Mouse (Mus musculus): ENCODE measurements around the gene U2af1l4. TPM values are rescaled to one million over a fixed set of nuclear protein-coding genes. Genes with fewer than 3 reads are reported as not detected.

The U2af1l4 gene
- polyA plus RNA-seq (2021; fragmentation: Nextera tagmentation): 122 and 127 TPM in 2 replicates
- long read RNA-seq, experiment 1, transcript U2af1l4-214 (7 exons, 874 nt): minor isoform, 8 of 71 reads
- long read RNA-seq, experiment 1, transcript U2af1l4-221 (8 exons, 860 nt): minor isoform, 10 of 71 reads
- long read RNA-seq, experiment 1, transcript U2af1l4-201 (8 exons, 884 nt): major isoform, 36 of 71 reads
- long read RNA-seq, experiment 1, partial matches to known transcripts: 6 of 71 reads
- long read RNA-seq, experiment 1, other reads (novel, unspliced or antisense): 11 of 71 reads
- long read RNA-seq, experiment 2, transcript U2af1l4-201 (8 exons, 884 nt): major isoform, 18 of 29 reads
- long read RNA-seq, experiment 2, partial matches to known transcripts: 4 of 29 reads
- long read RNA-seq, experiment 2, other reads (novel, unspliced or antisense): 1 of 29 reads

DNA sequence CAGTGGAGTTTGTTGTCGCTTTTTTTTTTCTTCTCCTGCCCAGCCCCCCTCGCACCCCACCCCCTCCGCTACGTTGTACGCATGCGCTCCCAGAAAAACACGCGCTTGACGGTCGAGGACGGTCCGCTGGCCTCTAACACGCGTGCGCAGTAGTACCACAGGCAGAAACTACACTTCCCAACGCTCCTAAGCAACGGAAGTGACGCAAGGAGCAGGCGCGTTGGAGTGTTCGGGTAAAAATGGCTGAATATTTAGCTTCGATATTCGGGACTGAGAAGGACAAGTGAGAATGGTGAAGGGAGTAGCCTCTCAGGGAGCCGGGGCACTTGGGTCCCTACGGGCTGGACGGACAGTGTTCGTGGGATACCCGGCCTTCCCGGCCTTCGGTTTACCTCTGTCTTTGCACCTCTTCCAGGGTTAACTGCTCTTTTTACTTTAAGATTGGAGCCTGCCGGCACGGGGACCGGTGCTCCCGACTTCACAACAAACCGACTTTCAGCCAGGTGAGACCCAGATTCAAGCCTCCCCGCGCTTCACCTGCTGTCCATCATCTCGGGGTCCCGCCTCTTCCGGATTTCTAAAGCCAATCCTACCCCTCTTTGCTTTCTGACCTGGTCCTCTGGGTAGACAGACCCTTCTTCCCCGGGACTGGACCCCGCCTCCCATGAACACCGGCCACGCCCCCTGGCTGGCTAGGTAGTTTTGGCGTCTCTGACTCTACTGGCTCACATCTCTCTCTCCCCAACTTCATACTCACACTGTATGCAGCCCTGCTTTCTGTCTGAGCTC lies at the start of gene U2af1l4, which contains the start of the genes Gm49396 and Psenen:
U2af1l4 (plus strand) TSS at position 185 of the 789 bp plus-strand sequence.
Gm49396 (plus strand) TSS at position 228 of the 789 bp plus-strand sequence.
Psenen (minus strand) TSS at position 511 of the 789 bp plus-strand sequence.

GRCm38 (mm10) chr7:30534633-30535577 lies 28.2 kb upstream of the U2af1l4 start, which contains the start of gene Arhgap33:
Gene Arhgap33 (minus strand): TSS chr7:30535060.

GRCm38 (mm10) chr7:30552102-30553020 lies 10.7 kb upstream of the U2af1l4 start, which contains the start of the genes Hspb6 and Proser3:
Gene Hspb6 (plus strand): TSS chr7:30552178.
Gene Proser3 (minus strand): TSS chr7:30552299.

DNA sequence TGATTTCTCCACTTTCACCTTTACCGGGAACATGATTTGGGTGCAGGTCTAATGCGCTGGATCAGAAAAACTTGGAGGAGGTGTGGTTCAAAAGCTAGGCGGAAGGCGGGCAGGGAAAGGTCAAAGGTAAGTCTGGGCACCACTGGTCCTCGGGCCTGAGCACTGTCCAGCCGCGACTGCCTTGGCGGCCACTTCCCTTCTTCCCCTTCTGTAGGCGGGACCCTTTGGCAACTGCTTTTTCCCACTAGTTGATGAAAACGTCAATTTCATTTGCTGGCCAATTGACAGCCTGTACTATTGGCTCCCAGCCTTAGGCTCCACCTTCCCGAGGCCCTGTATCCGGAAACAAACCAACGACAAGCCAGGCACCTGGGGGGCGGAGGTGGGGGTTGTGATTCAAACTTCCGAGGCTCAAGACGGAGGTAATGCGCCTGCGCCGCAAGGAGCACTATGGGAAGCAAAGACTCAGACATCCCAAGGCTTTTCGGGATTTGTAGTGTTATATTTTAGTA lies 3.6 kb upstream of the U2af1l4 start, which contains the start of gene Lin37:
Lin37 (minus strand) TSS at position 396 of the 512 bp plus-strand sequence.

GRCm38 (mm10) chr7:30564970-30565571 lies 2.0 kb downstream of the U2af1l4 start, which contains the start of gene Igflr1:
Gene Igflr1 (plus strand): TSS chr7:30565427.

GRCm38 (mm10) chr7:30588676-30589434 lies 25.8 kb downstream of the U2af1l4 start, which contains the start of gene Kmt2b:
Gene Kmt2b (minus strand): TSS chr7:30588726.

GRCm38 (mm10) chr7:30598786-30599185 lies 35.7 kb downstream of the U2af1l4 start, which contains the start of gene Zbtb32:
Gene Zbtb32 (minus strand): TSS chr7:30598909.

DNA sequence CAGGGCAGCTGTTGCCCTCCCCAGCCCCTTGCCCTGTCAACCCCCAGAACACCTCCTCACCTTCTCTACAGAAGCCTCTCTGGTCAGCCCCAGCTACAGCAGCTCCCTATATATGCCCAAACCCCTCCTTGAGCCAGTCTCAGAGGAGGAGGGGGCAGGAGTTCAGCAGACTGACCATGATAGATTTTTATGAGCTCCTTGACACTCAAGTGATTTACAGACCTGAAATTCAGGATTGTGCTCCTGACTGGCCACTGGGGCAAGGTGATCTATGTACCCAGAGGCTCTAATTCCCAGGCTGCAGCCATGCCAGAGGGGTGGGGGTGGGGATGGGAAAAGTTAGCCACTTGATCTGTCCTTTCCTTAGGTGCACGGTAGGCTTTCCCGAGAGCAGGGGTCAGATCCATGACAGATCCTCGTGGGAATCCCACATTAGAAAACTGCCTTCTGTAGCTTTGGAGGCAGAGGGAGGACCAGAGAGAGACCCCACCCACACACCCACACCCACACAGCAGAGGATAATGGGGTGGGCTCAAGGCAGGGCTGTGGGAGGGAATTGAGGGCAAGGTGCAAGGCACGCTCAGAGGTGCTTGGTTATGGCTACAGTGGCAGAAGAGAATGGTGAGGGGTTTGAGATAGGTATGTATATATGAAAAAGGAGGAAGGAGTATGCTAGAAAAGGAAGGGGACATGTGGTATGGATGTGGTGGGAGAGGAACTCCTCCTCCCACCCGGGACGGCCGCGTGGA lies 49.7 kb downstream of the U2af1l4 start, which contains the start of gene Upk1a:
Upk1a (minus strand) TSS at position 194 of the 749 bp plus-strand sequence.

Small RNAs within 50 kb of the gene (microRNA-seq; reads per million reads assigned to microRNA genes)
- gene Gm38670 (1.7 reads per million), gene Mir3569 (not detected)

Other genes starting within 250 kb of the U2af1l4 start
- gene Syne4, start 248.5 kb upstream of the U2af1l4 start, polyA plus RNA-seq (2021; fragmentation: Nextera tagmentation): 0.33 and 0.63 TPM in 2 replicates
- 3.0 and 4.7 TPM in 2 replicates for gene E130208F15Rik, start 241.6 kb upstream of the U2af1l4 start, polyA plus RNA-seq (2021; fragmentation: Nextera tagmentation)
- 22.3 and 23.3 TPM in 2 replicates for gene Sdhaf1, start 239.4 kb upstream of the U2af1l4 start, polyA plus RNA-seq (2021; fragmentation: Nextera tagmentation)
- 4.7 and 4.8 TPM in 2 replicates for gene Lrfn3, start 200.5 kb upstream of the U2af1l4 start, polyA plus RNA-seq (2021; fragmentation: Nextera tagmentation)
- 120 and 125 TPM in 2 replicates for gene Tyrobp, start 149.5 kb upstream of the U2af1l4 start, polyA plus RNA-seq (2021; fragmentation: Nextera tagmentation)
- 2.7 and 3.0 TPM in 2 replicates for gene Hcst, start 143.4 kb upstream of the U2af1l4 start, polyA plus RNA-seq (2021; fragmentation: Nextera tagmentation)
- gene Nfkbid, start 141.6 kb upstream of the U2af1l4 start, polyA plus RNA-seq (2021; fragmentation: Nextera tagmentation): 0.40 and 0.80 TPM in 2 replicates
- gene Aplp1, start 117.8 kb upstream of the U2af1l4 start, polyA plus RNA-seq (2021; fragmentation: Nextera tagmentation): 316 and 379 TPM in 2 replicates
- gene Kirrel2, start 105.6 kb upstream of the U2af1l4 start, polyA plus RNA-seq (2021; fragmentation: Nextera tagmentation): 1.9 and 2.2 TPM in 2 replicates
- 0.90 and 0.92 TPM in 2 replicates for gene Nphs1, start 105.0 kb upstream of the U2af1l4 start, polyA plus RNA-seq (2021; fragmentation: Nextera tagmentation)
- not detected in 2 replicates for gene Prodh2, start 69.7 kb upstream of the U2af1l4 start, polyA plus RNA-seq (2021; fragmentation: Nextera tagmentation)
- 43.0 and 61.1 TPM in 2 replicates for gene Arhgap33, start 28.2 kb upstream of the U2af1l4 start, polyA plus RNA-seq (2021; fragmentation: Nextera tagmentation)
- 6.1 and 6.3 TPM in 2 replicates for gene Hspb6, start 11.1 kb upstream of the U2af1l4 start, polyA plus RNA-seq (2021; fragmentation: Nextera tagmentation)
- gene Proser3, start 11.0 kb upstream of the U2af1l4 start, polyA plus RNA-seq (2021; fragmentation: Nextera tagmentation): 1.2 and 4.0 TPM in 2 replicates
- gene Lin37, start 3.5 kb upstream of the U2af1l4 start, polyA plus RNA-seq (2021; fragmentation: Nextera tagmentation): 65.8 and 69.9 TPM in 2 replicates
- 0.33 and 0.40 TPM in 2 replicates for gene Gm49396, start within 50 bp of the U2af1l4 start, polyA plus RNA-seq (2021; fragmentation: Nextera tagmentation)
- 190 and 201 TPM in 2 replicates for gene Psenen, start 326 bp downstream of the U2af1l4 start, polyA plus RNA-seq (2021; fragmentation: Nextera tagmentation)
- gene Igflr1, start 2.1 kb downstream of the U2af1l4 start, polyA plus RNA-seq (2021; fragmentation: Nextera tagmentation): 0.46 and 0.69 TPM in 2 replicates
- 1.4 and 3.8 TPM in 2 replicates for gene Kmt2b, start 25.4 kb downstream of the U2af1l4 start, polyA plus RNA-seq (2021; fragmentation: Nextera tagmentation)
- 0.23 and 0.30 TPM in 2 replicates for gene Zbtb32, start 35.6 kb downstream of the U2af1l4 start, polyA plus RNA-seq (2021; fragmentation: Nextera tagmentation)
- gene Upk1a, start 49.5 kb downstream of the U2af1l4 start, polyA plus RNA-seq (2021; fragmentation: Nextera tagmentation): not detected in 2 replicates
- gene Cox6b1, start 62.9 kb downstream of the U2af1l4 start, polyA plus RNA-seq (2021; fragmentation: Nextera tagmentation): 2,257 and 2,565 TPM in 2 replicates
- gene Etv2, start 72.6 kb downstream of the U2af1l4 start, polyA plus RNA-seq (2021; fragmentation: Nextera tagmentation): not detected in 2 replicates
- gene Rbm42, start 87.0 kb downstream of the U2af1l4 start, polyA plus RNA-seq (2021; fragmentation: Nextera tagmentation): 136 and 146 TPM in 2 replicates
- gene Haus5, start 101.7 kb downstream of the U2af1l4 start, polyA plus RNA-seq (2021; fragmentation: Nextera tagmentation): 3.7 and 4.0 TPM in 2 replicates
- gene Pmis2, start 108.3 kb downstream of the U2af1l4 start, polyA plus RNA-seq (2021; fragmentation: Nextera tagmentation): not detected in 2 replicates
- gene 2200002J24Rik, start 135.6 kb downstream of the U2af1l4 start, polyA plus RNA-seq (2021; fragmentation: Nextera tagmentation): not detected in 2 replicates
- gene Atp4a, start 148.9 kb downstream of the U2af1l4 start, polyA plus RNA-seq (2021; fragmentation: Nextera tagmentation): 1.1 and 1.2 TPM in 2 replicates
- gene Tmem147, start 166.2 kb downstream of the U2af1l4 start, polyA plus RNA-seq (2021; fragmentation: Nextera tagmentation): 194 and 230 TPM in 2 replicates
- not detected in 2 replicates for gene Gapdhs, start 180.4 kb downstream of the U2af1l4 start, polyA plus RNA-seq (2021; fragmentation: Nextera tagmentation)
- 3.8 and 3.9 TPM in 2 replicates for gene Sbsn, start 188.2 kb downstream of the U2af1l4 start, polyA plus RNA-seq (2021; fragmentation: Nextera tagmentation)
- 2.9 and 4.1 TPM in 2 replicates for gene Dmkn, start 200.5 kb downstream of the U2af1l4 start, polyA plus RNA-seq (2021; fragmentation: Nextera tagmentation)
- not detected in 2 replicates for gene Krtdap, start 224.6 kb downstream of the U2af1l4 start, polyA plus RNA-seq (2021; fragmentation: Nextera tagmentation)

Measured in layer of hippocampus, adult 6 months (tissue).